Mouse (Mus musculus) hindbrain, embryonic 10.5 days (tissue): Measurements from ENCODE around the gene Ssr1. TPM values are rescaled to one million over a fixed set of nuclear protein-coding genes. Genes with fewer than 3 reads are reported as not detected.
A peak's percentile ranks its signal among the peaks of the same experiment; 100 is the strongest.

Source experiments
- DNase-seq: peaks from one replicate; pipeline ENCODE4 v3.0.0-alpha.2; 2017; ENCODE audit warnings: low spot score
- H3K27ac ChIP-seq: fragments of 300-500 bp; sonication (generic); 2 replicates; pipeline ENCODE4 v1.5.1; 2016; ENCODE audit warnings: mild to moderate bottlenecking, moderate library complexity
- H3K27me3 ChIP-seq: fragments of 300-500 bp; sonication (generic); 2 replicates; pipeline ENCODE4 v1.6.1; 2016; ENCODE audit warnings: mild to moderate bottlenecking; ENCODE audit not compliant: poor library complexity, insufficient read depth, severe bottlenecking
- H3K36me3 ChIP-seq: fragments of 300-500 bp; sonication (generic); 2 replicates; pipeline ENCODE4 v1.6.1; 2016; ENCODE audit warnings: mild to moderate bottlenecking, moderate library complexity
- H3K4me1 ChIP-seq: fragments of 300-500 bp; sonication (generic); replicated peaks from 2 replicates; pipeline ENCODE4 v1.6.1; 2016; ENCODE audit warnings: mild to moderate bottlenecking
- H3K4me3 ChIP-seq: fragments of 300-500 bp; sonication (generic); 2 replicates; pipeline ENCODE4 v1.5.1; 2016; ENCODE audit warnings: mild to moderate bottlenecking, moderate library complexity
- H3K9me3 ChIP-seq: fragments of 300-500 bp; sonication (generic); 2 replicates; pipeline ENCODE4 v1.6.1; 2016; ENCODE audit warnings: mild to moderate bottlenecking, moderate library complexity
- WGBS: fragments of 180-500 bp; shearing (Covaris S2); methylation state at CpG from one replicate; pipeline ENCODE4 v1.1.7; 2016; 5-methylcytosine and 5-hydroxymethylcytosine counted together
- polyA plus RNA-seq: library from polyadenylated mRNA; unstranded; fragments of >200 nt; fragmentation: Nextera tagmentation; extraction: Ambion mirVana; gene quantifications from 2 replicates; pipeline ENCODE4 v1.2.1, GENCODE M21; 2016

The Ssr1 gene
- polyA plus RNA-seq, 1 experiment from 2014 or later = 83.6 TPM

DNA sequence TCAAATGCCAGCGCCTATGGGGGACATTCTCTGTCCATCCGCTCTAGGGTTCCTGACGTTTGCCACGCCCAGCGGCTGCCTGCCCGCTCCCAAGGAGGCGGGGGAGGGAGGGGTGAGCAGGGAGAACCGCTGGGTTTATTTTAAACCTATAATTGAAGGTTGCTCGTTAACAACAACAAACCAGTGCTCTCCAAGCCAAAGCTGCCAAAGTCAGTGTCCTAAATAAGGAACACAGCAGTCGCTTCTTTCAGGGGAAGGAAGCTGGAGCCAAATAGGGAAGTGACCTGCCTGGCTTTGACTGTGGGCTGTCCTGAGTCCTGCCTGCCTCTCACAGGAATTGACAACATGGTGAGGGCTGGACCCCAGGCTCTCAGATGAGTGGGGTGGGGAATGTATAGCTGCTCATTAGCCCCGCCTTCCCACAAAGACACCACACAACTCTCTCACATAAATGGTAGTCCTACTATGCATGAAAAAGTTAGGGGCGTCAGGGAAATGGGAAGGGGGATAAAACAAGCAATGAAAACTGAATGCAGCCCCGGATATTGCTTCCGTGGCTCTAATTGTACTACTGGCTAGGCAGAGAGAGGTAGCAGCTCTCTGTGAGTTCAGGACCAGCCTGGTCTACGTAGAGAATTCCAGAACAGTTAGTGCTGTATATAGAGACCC lies 34.6 kb downstream of the Ssr1 start:
- Histone ChIP-seq H3K36me3 (no peaks in the 10 kb centered on the region), H3K4me3 (no peak overlapping the region), H3K27ac (no peak overlapping the region), H3K27me3 (peaks cover 7% of the 10 kb centered on the region), H3K9me3 (no peaks in the 10 kb centered on the region), H3K4me1 (peaks cover 10% of the 10 kb centered on the region)
- DNase-seq = no peak
- WGBS = 83% methylated on average over 15 of the region's 15 CpGs

- 92% methylated on average over 18 of the region's 18 CpGs for WGBS
- peaks cover 3% of the 10 kb centered on the region for H3K4me1 ChIP-seq
- H3K27me3 ChIP-seq = no peaks in the 10 kb centered on the region; the same call in 1 of the 2 replicates
- H3K4me3 ChIP-seq = no peak overlapping the region
- no peak overlapping the region for H3K27ac ChIP-seq
- DNase-seq = no peak
- H3K9me3 ChIP-seq = no peaks in the 10 kb centered on the region
- no peaks in the 10 kb centered on the region for H3K36me3 ChIP-seq
Observed at GRCm38 (mm10) chr13:37958498-37959238, 35.3 kb downstream of the Ssr1 start.

GRCm38 (mm10) chr13:37954318-37954717 lies 39.7 kb downstream of the Ssr1 start:
- H3K4me1 ChIP-seq = no peaks in the 10 kb centered on the region; the same call in 1 of the 2 replicates
- peaks cover 12% of the 10 kb centered on the region for H3K36me3 ChIP-seq
- no peak overlapping the region for H3K27ac ChIP-seq
- H3K4me3 ChIP-seq = no peak overlapping the region
- no peaks in the 10 kb centered on the region for H3K27me3 ChIP-seq
- whole genome bisulfite sequencing = 72% methylated on average over 1 of the region's 1 CpGs
- no peak for DNase-seq
- H3K9me3 ChIP-seq = no peaks in the 10 kb centered on the region

DNA sequence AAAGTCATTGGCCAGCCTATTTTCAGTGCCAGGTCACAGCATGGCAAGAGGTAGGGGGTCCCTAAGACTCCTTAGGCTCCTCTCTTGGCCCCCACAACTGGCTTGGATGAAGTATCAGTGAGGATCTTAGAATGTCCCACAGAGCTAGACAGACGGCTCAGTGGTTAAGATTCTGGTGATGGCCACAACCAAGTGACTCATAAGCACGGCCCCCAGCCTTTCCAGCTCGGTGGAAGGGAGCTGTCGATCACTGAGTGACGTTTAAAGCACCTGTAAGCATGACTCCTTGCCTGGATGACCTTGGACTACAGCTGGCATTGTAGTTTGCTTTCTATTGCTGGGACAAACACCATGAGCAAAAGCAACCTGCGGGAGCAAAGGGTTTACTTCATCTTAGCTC lies 41.0 kb downstream of the Ssr1 start:
- H3K27ac ChIP-seq = 0 out of 2 replicates have a peak overlapping the region, but pooled peaks have one; percentile 12
- no peaks in the 10 kb centered on the region for H3K27me3 ChIP-seq
- H3K4me3 ChIP-seq = no peak overlapping the region
- DNase-seq = no peak
- peaks cover 25% of the 10 kb centered on the region for H3K36me3 ChIP-seq
- H3K9me3 ChIP-seq = no peaks in the 10 kb centered on the region
- H3K4me1 ChIP-seq = no peaks in the 10 kb centered on the region; the same call in 1 of the 2 replicates
- 83% methylated on average over 6 of the region's 6 CpGs for WGBS

GRCm38 (mm10) chr13:37946734-37947133 lies 47.3 kb downstream of the Ssr1 start:
- Histone ChIP-seq H3K9me3 (no peaks in the 10 kb centered on the region), H3K36me3 (peaks cover 43% of the 10 kb centered on the region), H3K27ac (peak overlapping the region; percentile 25; the same call in 1 of the 2 replicates), H3K4me3 (no peak overlapping the region), H3K27me3 (no peaks in the 10 kb centered on the region), H3K4me1 (peaks cover 2% of the 10 kb centered on the region; the same call in 1 of the 2 replicates)
- WGBS = 20% methylated on average over 6 of the region's 6 CpGs
- DNase-seq = peak; percentile 81

DNA sequence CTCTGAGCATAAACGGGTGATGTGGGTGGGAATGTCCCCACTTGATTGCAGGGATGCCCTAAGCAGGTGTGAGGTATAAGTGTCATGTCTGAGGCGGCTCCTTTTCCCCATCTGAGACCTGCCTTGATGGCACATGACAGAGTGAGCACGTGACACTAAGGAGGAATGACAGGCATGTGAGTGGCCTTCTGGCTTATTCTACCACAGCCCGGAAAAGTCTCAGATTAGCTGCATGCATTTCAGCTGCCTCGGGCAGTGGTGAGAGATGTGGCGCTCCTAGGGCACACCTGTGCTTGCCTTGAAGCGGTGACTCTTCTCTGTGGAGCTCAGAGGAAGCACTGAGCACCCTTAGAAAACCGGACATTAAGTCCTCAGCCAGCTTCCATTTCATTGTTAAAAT lies 48.6 kb downstream of the Ssr1 start:
- no peak for DNase-seq
- Histone ChIP-seq H3K27ac (no peak overlapping the region), H3K9me3 (no peaks in the 10 kb centered on the region), H3K4me3 (no peak overlapping the region), H3K27me3 (no peaks in the 10 kb centered on the region), H3K36me3 (peaks cover 41% of the 10 kb centered on the region), H3K4me1 (peaks cover 5% of the 10 kb centered on the region; the same call in 1 of the 2 replicates)
- WGBS = 83% methylated on average over 8 of the region's 8 CpGs

DNA sequence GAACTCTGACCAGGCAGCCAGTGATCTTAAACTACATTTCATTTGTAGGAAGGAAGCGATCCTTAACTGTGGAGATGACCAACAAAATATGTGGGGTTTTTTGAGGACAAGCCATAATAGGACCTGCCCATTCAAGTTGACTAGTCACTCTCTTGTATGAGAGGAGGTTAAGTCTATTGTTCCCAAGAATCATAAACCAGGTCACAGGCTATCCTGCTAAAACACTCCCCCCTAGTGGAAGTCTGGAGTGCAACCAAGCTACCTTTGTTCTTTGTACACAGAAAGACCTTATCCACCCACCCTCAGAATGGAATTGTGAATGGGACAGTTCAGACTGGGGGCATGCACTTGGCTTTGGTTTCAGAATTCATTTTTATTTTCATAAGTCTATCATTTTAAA lies 49.7 kb downstream of the Ssr1 start:
- Histone ChIP-seq H3K27me3 (no peaks in the 10 kb centered on the region), H3K4me1 (peaks cover 5% of the 10 kb centered on the region; the same call in 1 of the 2 replicates), H3K36me3 (peaks cover 31% of the 10 kb centered on the region), H3K9me3 (no peaks in the 10 kb centered on the region), H3K4me3 (no peak overlapping the region), H3K27ac (no peak overlapping the region; the same call in 1 of the 2 replicates)
- 76% methylated on average over 1 of the region's 1 CpGs for WGBS
- no peak for DNase-seq

DNA sequence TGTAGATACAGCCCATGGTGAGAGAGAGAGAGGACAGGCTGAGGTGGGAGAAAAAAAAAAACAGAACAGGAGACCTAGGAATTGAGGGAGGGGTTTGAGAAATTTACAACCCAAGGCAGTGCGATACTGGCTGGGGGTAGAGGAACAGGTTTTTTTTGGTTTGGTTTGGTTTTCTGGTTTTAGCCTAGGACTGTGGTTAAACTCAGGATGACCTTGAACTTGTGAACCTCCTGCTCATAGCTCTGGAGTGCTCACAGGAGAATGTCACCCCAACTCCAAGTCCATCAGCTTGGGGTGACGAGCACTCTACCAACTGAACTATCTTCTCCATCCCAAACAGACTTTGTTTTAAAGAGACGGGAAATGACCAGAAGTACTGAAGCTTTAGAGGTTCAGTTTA lies 50.6 kb downstream of the Ssr1 start:
- Histone ChIP-seq H3K27ac (no peak overlapping the region), H3K36me3 (peaks cover 26% of the 10 kb centered on the region), H3K9me3 (no peaks in the 10 kb centered on the region), H3K27me3 (no peaks in the 10 kb centered on the region), H3K4me1 (peaks cover 5% of the 10 kb centered on the region; the same call in 1 of the 2 replicates), H3K4me3 (no peak overlapping the region)
- no peak for DNase-seq
- WGBS = 94% methylated on average over 3 of the region's 3 CpGs

DNA sequence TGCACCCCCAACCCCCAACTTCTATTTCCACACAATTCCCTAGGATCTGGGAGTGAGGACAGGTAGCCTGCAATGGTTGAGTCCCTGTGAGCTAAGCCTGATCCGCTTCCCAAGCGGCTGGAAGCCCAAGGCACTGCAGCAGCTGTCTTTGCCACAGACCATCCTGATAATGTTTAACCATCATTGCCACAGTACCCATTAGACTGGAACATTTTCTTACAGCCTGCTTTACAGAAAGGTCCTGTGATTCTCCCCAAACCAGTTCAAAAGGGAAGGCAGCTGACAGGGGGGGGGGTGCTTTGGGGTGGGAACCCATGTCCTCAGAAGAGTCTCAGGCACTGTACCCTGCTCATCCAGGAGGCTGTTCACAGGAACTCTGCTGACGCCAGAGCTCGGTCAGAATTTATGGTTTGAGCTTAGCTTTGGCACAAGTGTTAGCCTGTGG lies 51.1 kb downstream of the Ssr1 start:
- no peaks in the 10 kb centered on the region for H3K27me3 ChIP-seq
- H3K4me1 ChIP-seq = 0 out of 2 replicates have a peak, but pooled peaks cover 5% of the 10 kb centered on the region
- WGBS = 84% methylated on average over 4 of the region's 4 CpGs
- H3K36me3 ChIP-seq = peaks cover 24% of the 10 kb centered on the region
- H3K4me3 ChIP-seq = no peak overlapping the region
- DNase-seq = no peak
- no peak overlapping the region for H3K27ac ChIP-seq
- H3K9me3 ChIP-seq = no peaks in the 10 kb centered on the region

DNA sequence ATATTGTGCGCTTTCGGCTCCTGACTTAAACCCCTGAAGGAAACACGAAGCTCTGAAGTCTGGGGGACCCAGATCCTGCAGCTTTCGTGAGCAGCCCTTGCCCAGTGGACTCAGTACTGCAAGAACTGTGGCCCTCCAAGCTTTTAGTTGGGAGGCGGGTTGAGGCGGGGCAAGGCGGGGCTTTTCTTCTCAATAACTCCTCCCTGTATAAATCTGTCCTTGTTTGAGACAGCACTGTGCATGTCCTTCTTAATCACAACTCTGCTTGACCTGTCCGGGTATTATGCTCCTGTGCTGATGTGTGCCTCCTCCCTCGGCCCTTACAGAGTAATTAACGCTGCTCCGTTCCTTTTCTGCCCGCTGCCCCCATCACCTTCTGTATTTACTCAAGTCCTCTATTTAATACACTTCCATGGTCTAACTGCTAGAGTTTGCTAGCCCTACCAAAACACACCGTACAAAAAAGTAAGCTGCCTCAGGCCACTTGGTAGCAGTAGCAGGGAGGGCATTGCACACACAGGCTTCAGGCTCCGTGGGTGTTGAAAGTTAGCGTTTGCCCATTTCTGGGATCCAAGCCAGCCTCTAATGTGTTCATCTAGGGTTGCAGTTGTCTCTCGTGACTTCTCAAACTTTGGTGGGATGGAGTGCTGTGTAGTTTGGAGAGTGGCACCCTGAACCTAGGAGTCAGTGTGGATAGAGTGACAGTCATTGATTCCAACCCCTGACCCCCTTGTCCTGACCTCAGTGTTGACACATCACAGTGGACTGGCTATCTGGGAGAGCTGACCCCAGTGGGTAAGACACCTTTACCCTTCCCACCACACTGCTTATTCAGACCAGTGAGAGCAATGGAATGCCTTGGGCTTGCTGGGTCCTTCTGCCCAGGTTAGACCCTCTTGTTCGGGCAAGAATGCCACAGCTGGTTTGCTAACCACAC lies 51.8 kb downstream of the Ssr1 start:
- H3K9me3 ChIP-seq = no peaks in the 10 kb centered on the region
- no peaks in the 10 kb centered on the region for H3K27me3 ChIP-seq
- H3K4me3 ChIP-seq = no peak overlapping the region
- H3K4me1 ChIP-seq = 0 out of 2 replicates have a peak, but pooled peaks cover 5% of the 10 kb centered on the region
- H3K27ac ChIP-seq = no peak overlapping the region
- H3K36me3 ChIP-seq = peaks cover 18% of the 10 kb centered on the region
- no peak for DNase-seq
- WGBS = 78% methylated on average over 17 of the region's 17 CpGs

DNA sequence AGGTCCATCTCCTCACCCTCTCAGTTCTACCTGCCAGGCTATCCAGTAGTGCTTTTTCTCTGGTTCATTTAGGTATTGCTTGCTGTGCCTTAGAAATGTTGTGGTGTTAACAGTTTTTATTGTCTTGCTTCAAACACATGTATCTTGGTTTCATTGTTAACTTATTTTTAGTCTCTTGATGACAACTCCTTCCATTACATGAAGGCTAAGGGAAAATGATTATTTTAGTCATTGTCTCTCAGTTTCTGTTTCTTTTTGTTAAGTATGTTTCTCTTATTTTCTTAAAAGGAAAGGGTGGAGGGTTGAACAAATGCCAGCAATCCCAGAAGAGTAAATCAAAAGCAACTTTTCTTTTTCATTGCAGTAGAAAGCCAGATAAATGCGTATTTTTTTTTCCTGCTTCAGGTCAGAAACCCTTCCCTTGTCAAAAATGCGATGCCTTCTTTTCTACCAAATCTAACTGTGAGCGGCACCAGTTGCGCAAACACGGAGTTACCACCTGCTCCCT lies 52.8 kb downstream of the Ssr1 start:
- H3K36me3 ChIP-seq = peaks cover 23% of the 10 kb centered on the region
- DNase-seq = no peak
- H3K4me3 ChIP-seq = no peak overlapping the region
- WGBS = 81% methylated on average over 5 of the region's 5 CpGs
- no peak overlapping the region for H3K27ac ChIP-seq
- H3K9me3 ChIP-seq = no peaks in the 10 kb centered on the region
- 0 out of 2 replicates have a peak, but pooled peaks cover 5% of the 10 kb centered on the region for H3K4me1 ChIP-seq
- no peaks in the 10 kb centered on the region for H3K27me3 ChIP-seq

GRCm38 (mm10) chr13:37940649-37941048 lies 53.4 kb downstream of the Ssr1 start:
- H3K36me3 ChIP-seq = peaks cover 27% of the 10 kb centered on the region
- H3K4me3 ChIP-seq = no peak overlapping the region
- no peaks in the 10 kb centered on the region for H3K9me3 ChIP-seq
- DNase-seq = no peak
- no peaks in the 10 kb centered on the region for H3K27me3 ChIP-seq
- H3K4me1 ChIP-seq = 0 out of 2 replicates have a peak, but pooled peaks cover 5% of the 10 kb centered on the region
- H3K27ac ChIP-seq = no peak overlapping the region
- WGBS = 63% methylated on average over 5 of the region's 5 CpGs
